Mouse (Mus musculus) retina, postnatal 7 days (tissue): Measurements from ENCODE around the gene Gm11060.

Experiments used
- DNase-seq: peaks from one replicate; pipeline ENCODE4 v3.0.0-alpha.2; 2012; ENCODE audit warnings: low read depth, low spot score

The Gm11060 gene

GRCm38 (mm10) chr2:105117669-105118068, 25.9 kb downstream of the Gm11060 start:
- no peak for DNase-seq

- DNase-seq: no peak
Observed at GRCm38 (mm10) chr2:105122216-105122615, 30.4 kb downstream of the Gm11060 start.

GRCm38 (mm10) chr2:105122886-105123285, 31.1 kb downstream of the Gm11060 start:
- DNase-seq: no peak

GRCm38 (mm10) chr2:105123431-105123830, 31.6 kb downstream of the Gm11060 start:
- no peak for DNase-seq

GRCm38 (mm10) chr2:105123881-105124280, 32.1 kb downstream of the Gm11060 start:
- DNase-seq: no peak

- no peak for DNase-seq
Observed at GRCm38 (mm10) chr2:105124391-105124790, 32.6 kb downstream of the Gm11060 start.

GRCm38 (mm10) chr2:105125205-105125604, 33.4 kb downstream of the Gm11060 start:
- DNase-seq: no peak

- DNase-seq: no peak
Observed at GRCm38 (mm10) chr2:105125641-105126040, 33.8 kb downstream of the Gm11060 start.

GRCm38 (mm10) chr2:105126279-105126678, 34.5 kb downstream of the Gm11060 start, which contains the start of gene Wt1:
TSS of gene Wt1 (plus strand) at chr2:105126529.
- no peak for DNase-seq

GRCm38 (mm10) chr2:105126691-105127530, 35.1 kb downstream of the Gm11060 start:
- DNase-seq: no peak

- DNase-seq: no peak
Observed at GRCm38 (mm10) chr2:105127531-105128480, 36.0 kb downstream of the Gm11060 start.

GRCm38 (mm10) chr2:105128564-105128963, 36.7 kb downstream of the Gm11060 start:
- no peak for DNase-seq

GRCm38 (mm10) chr2:105130351-105131060, 38.7 kb downstream of the Gm11060 start:
- no peak for DNase-seq

- no peak for DNase-seq
Observed at GRCm38 (mm10) chr2:105131061-105131810, 39.4 kb downstream of the Gm11060 start.

GRCm38 (mm10) chr2:105131811-105132100, 39.9 kb downstream of the Gm11060 start:
- DNase-seq: no peak

- DNase-seq: no peak
Observed at GRCm38 (mm10) chr2:105132300-105132699, 40.5 kb downstream of the Gm11060 start.

GRCm38 (mm10) chr2:105132933-105133795, 41.3 kb downstream of the Gm11060 start:
- no peak for DNase-seq

GRCm38 (mm10) chr2:105134296-105134695, 42.5 kb downstream of the Gm11060 start:
- DNase-seq: no peak

- DNase-seq: no peak
Observed at GRCm38 (mm10) chr2:105139471-105139870, 47.7 kb downstream of the Gm11060 start.

GRCm38 (mm10) chr2:105141371-105141770, 49.6 kb downstream of the Gm11060 start:
- no peak for DNase-seq
